Mouse (Mus musculus) small intestine, adult 2 months (tissue): Measurements from ENCODE around the gene Nsf. TPM values are rescaled to one million over a fixed set of nuclear protein-coding genes. Genes with fewer than 3 reads are reported as not detected.

Source experiments
- H3K27ac ChIP-seq: fragments of 200-500 bp; 2 replicates; pipeline ENCODE4 v1.5.1; 2012; ENCODE audit warnings: low read depth, low read length, control low read depth, inconsistent platforms; ENCODE audit not compliant: insufficient read depth
- H3K27me3 ChIP-seq: fragments of 200-500 bp; 2 replicates; pipeline ENCODE4 v1.6.1; 2012; ENCODE audit warnings: mild to moderate bottlenecking, moderate library complexity, low read length, inconsistent platforms; ENCODE audit not compliant: control insufficient read depth, insufficient read depth
- H3K36me3 ChIP-seq: fragments of 200-500 bp; 2 replicates; pipeline ENCODE4 v1.6.1; 2012; ENCODE audit warnings: mild to moderate bottlenecking, low read length, control low read depth, inconsistent platforms; ENCODE audit not compliant: control insufficient read depth, insufficient read depth
- H3K4me1 ChIP-seq: fragments of 200-500 bp; 2 replicates; pipeline ENCODE4 v1.6.1; 2012; ENCODE audit warnings: low read length, inconsistent platforms, mixed read lengths; ENCODE audit not compliant: control insufficient read depth, insufficient read depth, insufficient read length
- H3K4me3 ChIP-seq: fragments of 200-500 bp; 2 replicates; pipeline ENCODE4 v1.5.1; 2012; ENCODE audit warnings: low read depth, mild to moderate bottlenecking, control low read depth, inconsistent platforms, low read length, moderate library complexity
- CTCF ChIP-seq: fragments of 200-500 bp; IDR thresholded peaks from 2 replicates; pipeline ENCODE4 v1.5.1; 2012; ENCODE audit warnings: low read depth, mild to moderate bottlenecking, control low read depth, inconsistent platforms, low read length, moderate library complexity, mixed read lengths; ENCODE audit not compliant: insufficient replicate concordance, insufficient read length; ENCODE audit errors: extremely low read depth
- POLR2A ChIP-seq: fragments of 200-500 bp; IDR thresholded peaks from 2 replicates; pipeline ENCODE4 v1.6.1; 2012; ENCODE audit warnings: low read depth, mild to moderate bottlenecking, control low read depth, inconsistent platforms, low read length, moderate library complexity
- WGBS: fragments of 180-500 bp; shearing (Covaris S2); methylation state at CpG from one replicate; pipeline ENCODE4 v1.1.7; 2018; 5-methylcytosine and 5-hydroxymethylcytosine counted together
- polyA plus RNA-seq: library from polyadenylated mRNA; depleted of rRNA; stranded (reverse); fragments of >200 nt; gene quantifications from 2 replicates; pipeline ENCODE4 v1.2.3, GENCODE M21; 2012; rRNA removed

The Nsf gene
- 15.0 and 25.8 TPM in 2 replicates for polyA plus RNA-seq

GRCm38 (mm10) chr11:103953896-103954292, at the start of gene Nsf:
Gene Nsf, minus strand, starts transcription at chr11:103954056.
- WGBS: under 1% methylated on average over 53 of the region's 53 CpGs
- Histone ChIP-seq H3K27ac (peak within 1 kb of the TSS; percentile 23; the same call in 1 of the 2 replicates), H3K4me3 (peak within 1 kb of the TSS; percentile 89), H3K4me1 (peaks cover 3% of the 10 kb centered on the region; the same call in 1 of the 2 replicates), H3K36me3 (no peaks in the 10 kb centered on the region), H3K27me3 (no peaks in the 10 kb centered on the region)
- TF ChIP-seq POLR2A (peak; percentile 90), CTCF (no peak)

DNA sequence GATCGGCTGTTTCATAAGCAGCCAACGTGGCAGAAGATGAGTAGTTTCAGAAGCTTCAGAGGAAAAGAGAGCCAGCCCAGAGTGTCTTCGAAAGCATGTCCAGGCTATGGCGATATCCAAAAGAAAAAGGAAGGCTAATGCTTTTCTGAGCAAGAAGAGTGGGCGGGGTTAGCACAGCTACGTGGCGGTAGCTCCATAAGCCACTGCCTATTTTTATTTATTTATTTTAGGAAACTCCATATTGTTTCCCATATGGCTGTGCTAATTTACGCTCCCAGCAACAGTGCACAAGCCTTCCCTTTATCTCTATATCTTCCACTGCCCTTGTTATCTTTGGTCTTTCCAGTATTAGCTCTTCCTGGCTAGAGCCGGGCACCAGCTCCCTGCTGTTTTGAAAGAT, 49.5 kb upstream of the Nsf start:
- no peak for TF ChIP-seq POLR2A
- TF ChIP-seq CTCF: no peak
- no peaks in the 10 kb centered on the region for H3K36me3 ChIP-seq
- WGBS: 65% methylated on average over 9 of the region's 9 CpGs
- H3K4me3 ChIP-seq: no peak overlapping the region
- H3K27ac ChIP-seq: no peak overlapping the region
- no peaks in the 10 kb centered on the region for H3K4me1 ChIP-seq
- H3K27me3 ChIP-seq: no peaks in the 10 kb centered on the region

DNA sequence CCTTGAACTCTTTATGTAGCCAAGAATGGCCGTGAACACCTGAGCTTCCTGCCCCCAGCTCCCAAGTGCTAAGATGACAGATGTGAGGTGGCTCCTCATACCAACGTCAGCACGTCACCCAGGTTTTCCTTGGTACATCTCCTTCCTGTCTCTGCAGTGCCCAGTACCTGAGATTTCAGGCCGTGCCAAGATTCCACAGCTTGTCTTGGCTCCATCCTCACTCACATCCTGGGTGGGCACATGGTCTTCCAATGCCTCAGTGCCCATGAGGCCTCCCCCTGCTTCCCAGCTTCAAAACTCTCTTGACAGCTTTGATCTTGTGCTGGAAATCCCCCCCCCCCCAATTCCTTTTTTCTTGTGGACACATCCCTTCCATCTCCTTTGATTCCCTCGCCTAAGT, 48.3 kb upstream of the Nsf start:
- H3K27ac ChIP-seq: no peak overlapping the region
- H3K36me3 ChIP-seq: no peaks in the 10 kb centered on the region
- WGBS: 74% methylated on average over 5 of the region's 5 CpGs
- TF ChIP-seq CTCF: no peak
- no peak for TF ChIP-seq POLR2A
- H3K4me3 ChIP-seq: no peak overlapping the region
- no peaks in the 10 kb centered on the region for H3K4me1 ChIP-seq
- H3K27me3 ChIP-seq: no peaks in the 10 kb centered on the region

DNA sequence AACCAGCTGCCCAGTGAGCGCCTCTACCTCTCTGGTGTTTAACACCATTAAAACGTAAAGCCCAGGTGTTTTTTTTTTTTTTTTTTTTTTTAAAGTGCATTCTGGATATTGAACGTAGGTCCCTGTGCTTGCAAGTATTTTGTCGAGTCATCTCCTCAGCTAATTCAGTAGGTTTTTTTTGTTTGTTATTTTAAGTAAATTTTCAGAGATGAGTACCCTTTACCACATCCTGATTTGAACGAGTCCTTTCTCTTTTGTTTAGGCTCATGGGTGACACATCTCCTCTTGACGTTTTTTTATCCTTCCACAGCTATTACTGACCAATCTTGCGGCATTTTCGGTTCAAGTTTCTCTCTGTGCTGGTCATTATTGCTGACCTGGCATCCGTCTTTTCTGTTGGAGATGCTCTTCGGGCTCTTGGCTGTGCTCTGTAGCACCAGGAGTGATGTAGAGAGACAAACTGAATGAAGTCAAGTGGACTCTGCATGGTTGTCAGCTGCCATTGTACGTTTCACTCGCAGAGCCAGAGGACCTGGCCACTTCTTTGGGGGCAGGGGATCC, 47.6 kb upstream of the Nsf start:
- H3K36me3 ChIP-seq: no peaks in the 10 kb centered on the region

GRCm38 (mm10) chr11:104000667-104001394, 47.0 kb upstream of the Nsf start:
- TF ChIP-seq POLR2A: no peak
- no peaks in the 10 kb centered on the region for H3K27me3 ChIP-seq
- no peaks in the 10 kb centered on the region for H3K36me3 ChIP-seq
- peak overlapping the region; percentile 37; the same call in 1 of the 2 replicates for H3K27ac ChIP-seq
- no peaks in the 10 kb centered on the region for H3K4me1 ChIP-seq
- no peak overlapping the region for H3K4me3 ChIP-seq
- WGBS: 55% methylated on average over 9 of the region's 9 CpGs

More for the DNA sequence above, 47.6 kb upstream of the Nsf start:
- Histone ChIP-seq H3K27ac (no peak overlapping the region), H3K27me3 (no peaks in the 10 kb centered on the region), H3K4me3 (no peak overlapping the region), H3K4me1 (no peaks in the 10 kb centered on the region)
- TF ChIP-seq POLR2A (no peak), CTCF (no peak)
- 65% methylated on average over 12 of the region's 12 CpGs for WGBS

GRCm38 (mm10) chr11:103998737-103999136, 44.9 kb upstream of the Nsf start:
- Histone ChIP-seq H3K27ac (no peak overlapping the region), H3K36me3 (no peaks in the 10 kb centered on the region), H3K4me3 (no peak overlapping the region), H3K27me3 (no peaks in the 10 kb centered on the region), H3K4me1 (no peaks in the 10 kb centered on the region)
- WGBS: 70% methylated on average over 5 of the region's 5 CpGs
- TF ChIP-seq POLR2A (no peak), CTCF (no peak)

- Histone ChIP-seq H3K27ac (no peak overlapping the region), H3K27me3 (no peaks in the 10 kb centered on the region), H3K4me1 (no peaks in the 10 kb centered on the region), H3K4me3 (no peak overlapping the region), H3K36me3 (no peaks in the 10 kb centered on the region)
- 11% methylated on average over 5 of the region's 5 CpGs for WGBS
- no peak for TF ChIP-seq POLR2A
- peak; percentile 66; the same call in 1 of the 2 replicates for TF ChIP-seq CTCF
These were observed 43.5 kb upstream of the Nsf start for GRCm38 (mm10) chr11:103997385-103997784.
